Mouse (Mus musculus) bone marrow, adult 2 months (tissue): Measurements from ENCODE around the gene Cbx3.

Source experiments
- CTCF ChIP-seq: fragments of 200-500 bp; IDR thresholded peaks from 2 replicates; pipeline ENCODE4 v1.5.1; 2011; ENCODE audit warnings: low read length, control low read depth; ENCODE audit not compliant: control insufficient read depth, insufficient read depth
- POLR2A ChIP-seq: fragments of 200-500 bp; IDR thresholded peaks from 2 replicates; pipeline ENCODE4 v1.6.1; 2011; ENCODE audit warnings: low read depth, mild to moderate bottlenecking, control low read depth, low read length, borderline replicate concordance; ENCODE audit not compliant: control insufficient read depth

GRCm38 (mm10) chr6:51513745-51514144, 43.6 kb downstream of the Cbx3 start:
- no peak for TF ChIP-seq CTCF
- no peak for TF ChIP-seq POLR2A
